Mouse (Mus musculus): ENCODE results near the gene Bicd2.

DNA sequence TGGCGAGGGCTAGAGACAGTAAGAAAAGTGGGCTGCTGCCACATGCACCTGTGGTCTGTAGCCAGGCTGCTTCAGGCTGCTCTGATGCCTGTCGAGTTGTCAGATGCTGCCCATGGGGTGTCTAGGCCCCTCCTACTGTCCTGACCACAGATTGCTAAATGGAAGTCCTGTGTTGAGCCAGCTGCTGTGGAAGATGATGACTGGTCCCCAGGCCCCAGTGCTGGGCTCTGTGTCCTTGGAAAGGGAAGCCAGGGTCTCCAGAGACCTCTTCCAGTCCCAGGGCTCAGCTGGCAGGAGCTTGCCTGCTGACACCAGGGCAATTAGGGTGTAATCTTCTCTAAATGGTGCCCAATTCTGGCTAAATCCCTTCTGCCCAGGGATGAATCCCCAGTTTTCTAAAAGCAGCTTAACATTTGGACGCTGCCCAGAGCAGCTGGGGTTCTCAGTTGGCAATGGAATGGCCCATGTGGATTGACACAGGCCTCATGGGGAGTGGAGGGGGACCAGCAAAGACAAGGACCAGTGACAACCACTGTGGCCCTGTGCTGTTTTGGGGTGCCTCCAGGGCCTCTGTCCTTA is 11.3 kb downstream of the Bicd2 start:
- TF ChIP-seq CTCF (IDR thresholded peaks at IDR 0.05; ENCODE audit: low read depth, low read length) (no peak), GATA1 (IDR thresholded peaks at IDR 0.05; ENCODE audit: borderline replicate concordance, low read length) (no peak), POLR2AphosphoS5 (IDR thresholded peaks at IDR 0.05; ENCODE audit: insufficient replicate concordance, low read depth, low read length) (no peak), TAL1 (conservative IDR thresholded peaks at IDR 0.05; ENCODE audit: low read depth, low read length) (no peak)
